2 mouse cellular contexts compared by ENCODE assay signal in the genomic region with DNA sequence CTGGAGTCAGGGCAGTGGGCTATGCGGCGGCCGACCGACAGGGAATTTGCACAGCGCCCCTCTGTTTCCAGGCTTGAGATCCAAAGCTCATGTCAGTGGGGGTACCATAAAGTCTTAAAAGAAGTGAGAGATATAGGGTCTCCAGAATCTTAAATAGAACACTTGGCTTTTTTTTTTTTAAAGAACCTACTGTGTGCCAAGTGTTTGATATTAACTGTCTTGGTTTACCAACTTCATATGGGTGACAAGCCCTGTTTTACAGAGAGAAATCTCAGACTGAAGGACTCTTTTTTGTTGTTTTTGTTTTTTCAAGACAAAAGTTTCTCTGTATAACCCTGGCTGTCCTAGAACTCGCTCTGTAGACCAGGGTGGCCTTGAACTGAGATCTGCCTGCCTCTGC.
TF ChIP-seq lines count a peak whose summit lies in the region.

No protein-coding gene starts in this region.

TF ChIP-seq in CH12.LX, 34 proteins besides CTCF, POLR2A, EP300 and RAD21:
- no peak for TF ChIP-seq ETS1 (conservative IDR thresholded peaks at IDR 0.05; ENCODE audit: low read depth, low read length)
- TF ChIP-seq ZKSCAN1 (IDR thresholded peaks at IDR 0.05; ENCODE audit: borderline replicate concordance, low read depth, low read length) = peak; percentile 66

TF ChIP-seq in ES-E14, 5 proteins besides CTCF, POLR2A, EP300 and RAD21:
- no peak for TF ChIP-seq ZNF384 (IDR thresholded peaks at IDR 0.05; ENCODE audit: low read depth, low read length)
- TF ChIP-seq HCFC1 (IDR thresholded peaks at IDR 0.05; ENCODE audit: borderline replicate concordance, insufficient read depth, low read length) = no peak
